Mouse (Mus musculus): ENCODE data around the gene Fam160b1.
A peak's percentile ranks its signal among the peaks of the same experiment; 100 is the strongest.

Gene Fam160b1

GRCm38 (mm10) chr19:57343860-57344259 is 16.6 kb upstream of the Fam160b1 start:
- DNase-seq (ENCODE audit: extremely low spot score, low spot score): no peak

- DNase-seq (ENCODE audit: extremely low spot score, low spot score): no peak
Observed at GRCm38 (mm10) chr19:57344678-57345077, 15.8 kb upstream of the Fam160b1 start.

DNA sequence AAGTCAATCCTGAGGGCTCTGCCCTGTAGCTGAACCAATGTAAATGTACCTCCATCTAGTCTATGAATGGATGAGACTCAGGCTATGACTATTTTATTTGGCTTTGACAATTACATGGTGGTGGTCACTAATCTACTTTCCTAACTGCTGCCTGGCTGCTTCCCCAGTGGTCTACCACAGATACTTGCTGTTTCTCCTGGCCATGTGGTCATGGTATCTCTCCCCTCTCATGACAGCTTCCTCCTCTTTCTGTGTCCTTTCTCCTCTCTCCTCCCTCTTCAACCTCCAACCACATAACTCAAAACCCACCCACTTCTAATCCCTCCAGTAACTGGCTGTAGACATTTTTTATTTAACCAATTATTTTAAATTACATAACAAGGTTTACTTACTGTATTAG is 11.4 kb upstream of the Fam160b1 start:
- DNase-seq (ENCODE audit: extremely low spot score, low spot score): no peak

DNA sequence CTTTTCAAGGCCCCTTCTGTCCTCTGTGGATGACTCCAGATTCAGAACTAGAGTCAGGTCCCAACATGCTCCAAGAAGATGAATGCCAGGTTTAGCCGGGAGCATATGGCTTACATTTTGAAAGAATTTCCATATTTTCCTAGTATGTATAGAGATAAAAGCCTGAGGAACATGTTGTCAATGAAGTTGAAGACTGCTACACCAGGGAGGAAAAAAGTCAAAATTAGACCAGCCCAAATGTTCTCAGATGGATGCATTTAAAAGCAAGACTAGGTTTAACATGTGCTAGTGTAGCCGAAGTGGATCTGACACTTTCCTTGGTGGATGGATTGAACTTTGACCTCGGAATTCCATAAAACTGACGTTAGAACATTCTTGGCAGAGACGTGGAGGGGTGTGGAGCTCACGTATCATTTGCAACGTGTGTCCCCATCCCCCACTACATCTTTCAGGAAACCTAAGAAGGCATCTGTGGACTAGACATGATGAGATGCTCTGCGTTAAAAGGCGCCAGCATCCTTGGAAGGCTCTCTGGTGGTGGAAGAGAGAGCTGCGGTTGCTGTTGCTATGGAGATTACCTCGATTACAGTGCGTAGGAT is 8.0 kb upstream of the Fam160b1 start:
- no peak for DNase-seq (ENCODE audit: extremely low spot score, low spot score)

GRCm38 (mm10) chr19:57353228-57353627 is 7.3 kb upstream of the Fam160b1 start:
- DNase-seq (ENCODE audit: extremely low spot score, low spot score): no peak

DNA sequence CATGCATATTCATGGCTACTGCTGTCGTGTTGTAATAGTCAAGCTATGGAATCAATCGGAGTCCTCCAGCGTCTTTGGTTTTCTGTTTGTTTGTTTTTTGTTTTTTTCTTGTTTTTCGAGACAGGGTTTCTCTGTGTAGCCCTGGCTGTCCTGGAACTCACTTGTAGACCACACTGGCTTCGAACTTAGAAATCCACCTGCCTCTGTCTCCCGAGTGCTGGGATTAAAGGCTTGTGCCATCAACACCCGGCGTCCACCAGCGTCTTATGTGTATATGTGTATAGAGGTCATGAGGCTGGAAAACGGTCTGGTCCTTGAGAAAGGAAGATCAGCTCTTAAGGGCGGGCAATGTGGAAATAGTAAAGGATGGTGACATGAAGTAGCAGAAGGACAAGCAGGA is 6.4 kb upstream of the Fam160b1 start:
- no peak for DNase-seq (ENCODE audit: extremely low spot score, low spot score)

DNA sequence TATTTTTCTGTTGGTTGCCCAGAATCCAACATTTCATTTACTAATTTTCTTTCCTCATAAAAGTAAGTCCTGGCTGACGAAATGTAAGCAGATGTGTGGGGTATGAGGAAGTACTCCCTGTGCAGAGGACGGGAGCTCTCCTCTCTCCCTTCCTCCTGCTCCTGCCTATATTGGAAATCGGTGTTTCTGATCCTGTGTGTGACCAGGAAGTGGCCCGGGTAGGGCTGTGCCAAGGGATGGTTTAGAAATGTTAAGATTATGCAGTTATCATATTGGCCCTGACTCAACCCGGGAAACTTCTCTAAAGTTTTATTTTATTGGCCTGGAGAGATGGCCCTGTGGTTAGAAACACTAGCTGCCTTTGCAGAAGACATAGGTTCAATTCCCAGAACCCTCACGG is 5.8 kb upstream of the Fam160b1 start:
- DNase-seq (ENCODE audit: extremely low spot score, low spot score): no peak

GRCm38 (mm10) chr19:57355451-57356251 is 4.8 kb upstream of the Fam160b1 start:
- no peak for DNase-seq (ENCODE audit: extremely low spot score, low spot score)

DNA sequence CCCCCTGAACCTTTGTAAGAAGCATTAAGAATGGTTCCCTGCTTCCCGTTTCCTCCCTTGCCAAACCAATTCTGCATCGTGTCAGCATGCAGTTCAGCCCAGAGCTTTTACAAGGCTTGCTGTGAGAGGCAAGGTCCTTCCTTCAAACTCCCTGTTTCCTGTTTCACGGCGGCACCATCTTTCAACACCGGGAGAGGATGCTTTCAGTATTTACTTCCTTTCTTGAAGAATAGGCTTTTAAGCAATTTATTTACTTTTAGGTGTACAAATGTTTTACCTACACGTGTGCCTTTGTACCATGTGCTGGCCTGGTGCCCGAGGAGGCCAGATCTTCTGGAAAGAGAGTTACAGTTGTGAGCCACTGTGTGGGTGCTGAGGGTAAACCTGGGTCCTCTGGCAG is 4.2 kb upstream of the Fam160b1 start:
- DNase-seq (ENCODE audit: extremely low spot score, low spot score): no peak

- DNase-seq (ENCODE audit: extremely low spot score, low spot score): no peak
Observed at GRCm38 (mm10) chr19:57357244-57357643, 3.2 kb upstream of the Fam160b1 start.

- DNase-seq (ENCODE audit: extremely low spot score, low spot score): no peak
Observed at GRCm38 (mm10) chr19:57357811-57358210, 2.7 kb upstream of the Fam160b1 start.

GRCm38 (mm10) chr19:57358322-57358721 is 2.2 kb upstream of the Fam160b1 start:
- no peak for DNase-seq (ENCODE audit: extremely low spot score, low spot score)

DNA sequence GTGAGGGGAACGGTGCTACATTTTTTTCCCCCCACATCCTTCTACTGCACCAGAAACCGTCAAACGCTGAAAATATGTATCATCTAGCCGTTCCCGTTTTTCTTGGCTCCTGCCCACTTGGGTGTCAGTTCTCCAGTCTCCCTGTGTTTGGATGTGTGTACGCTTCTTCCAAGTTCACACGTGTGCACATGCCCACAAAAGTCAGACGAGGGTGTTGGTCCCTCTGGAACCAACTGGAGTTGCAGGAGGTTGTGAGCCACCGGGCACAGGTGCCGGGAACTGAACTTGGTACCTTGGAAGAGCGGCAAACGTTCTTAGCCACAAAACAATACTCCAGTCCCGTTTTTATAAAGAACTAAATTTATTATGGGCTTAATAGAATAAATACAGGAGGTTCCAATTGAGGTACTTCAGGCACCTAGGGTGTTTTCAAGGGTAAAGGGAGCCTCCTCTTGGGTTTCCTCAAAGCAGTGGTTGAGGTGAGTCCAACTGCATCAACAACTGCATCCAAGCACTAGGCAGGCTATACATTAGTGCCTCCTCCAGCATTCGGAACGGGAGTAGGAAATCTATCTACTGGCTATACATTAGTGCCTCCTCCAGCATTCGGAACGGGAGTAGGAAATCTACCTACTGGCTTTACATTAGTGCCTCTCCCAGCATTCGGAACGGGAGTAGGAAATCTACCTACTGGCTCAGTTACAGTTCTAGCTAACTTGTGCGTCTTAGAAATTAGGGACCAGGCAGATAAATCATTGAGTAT is 1.5 kb upstream of the Fam160b1 start:
- DNase-seq (ENCODE audit: extremely low spot score, low spot score): no peak

DNA sequence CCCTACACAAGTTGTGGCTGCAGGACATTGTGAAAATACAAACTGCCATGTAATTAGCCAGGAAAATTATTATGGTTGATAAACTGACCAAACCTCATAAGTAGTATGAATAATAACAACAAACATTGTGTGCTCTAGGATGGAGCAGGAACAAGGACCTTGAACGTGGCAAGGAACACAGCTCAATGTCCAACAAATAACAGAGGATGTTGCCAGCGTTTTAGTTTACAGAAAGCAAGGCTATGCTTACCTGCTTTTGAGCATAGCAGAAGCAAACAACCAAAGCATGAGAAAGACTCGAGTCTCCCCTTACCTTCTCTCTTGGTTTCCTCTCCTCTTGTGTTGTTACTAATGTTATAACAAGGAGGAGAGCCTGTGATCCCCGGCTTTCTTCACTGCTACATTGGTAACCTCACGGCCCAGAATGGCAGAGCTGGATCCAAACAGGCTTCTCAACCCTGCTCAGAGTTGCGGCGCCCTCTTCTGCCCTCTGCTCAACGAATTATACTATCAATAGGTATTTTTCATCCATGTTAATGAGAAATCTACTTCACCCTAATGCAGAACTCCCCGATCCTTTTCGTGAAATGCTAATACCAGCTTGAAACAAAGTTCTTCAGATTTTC is 666 bp upstream of the Fam160b1 start:
- DNase-seq (ENCODE audit: extremely low spot score, low spot score): no peak

DNA sequence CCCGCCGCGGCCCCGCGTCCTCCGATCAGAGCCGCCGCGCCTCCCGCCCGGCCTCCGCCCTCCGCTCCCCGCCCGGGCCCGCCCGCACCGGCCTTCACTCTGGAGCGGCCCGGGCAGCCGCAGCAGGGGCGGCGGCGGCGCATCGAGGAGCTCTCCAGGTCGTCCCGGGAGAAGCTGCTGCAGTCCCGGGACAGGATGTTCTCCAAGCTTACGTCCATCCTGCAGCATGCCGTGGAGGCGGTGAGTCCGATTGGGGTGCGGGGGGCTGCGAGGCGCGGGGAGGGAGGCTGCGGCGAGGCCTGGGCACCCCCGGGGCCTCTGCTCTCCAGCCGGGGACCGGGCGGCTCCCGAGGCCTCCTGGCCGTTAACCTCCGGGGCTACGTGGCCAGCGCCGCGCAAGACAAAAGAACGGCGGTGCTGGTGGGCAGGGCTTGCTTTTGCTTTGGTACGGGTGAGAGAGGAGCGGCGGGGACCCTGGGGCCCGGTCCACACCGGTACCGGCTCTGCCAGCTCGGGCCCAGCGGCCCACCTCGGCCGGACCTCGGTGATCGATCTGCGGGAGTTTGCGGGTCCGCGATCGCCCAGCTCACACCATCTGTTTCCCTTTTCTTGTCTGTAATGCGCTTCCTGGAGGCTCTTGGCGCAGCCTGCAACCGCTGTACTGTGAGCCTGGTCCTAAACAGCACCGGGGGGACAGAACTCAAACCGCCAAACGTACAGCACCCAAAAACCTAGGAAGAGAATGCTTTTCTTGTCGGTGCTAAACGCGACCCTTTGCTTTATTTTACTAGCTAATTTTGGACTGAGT is 855 bp downstream of the Fam160b1 start:
- peak; percentile 85 for DNase-seq (ENCODE audit: extremely low spot score, low spot score)

GRCm38 (mm10) chr19:57361939-57362307 is 1.4 kb downstream of the Fam160b1 start:
- DNase-seq (ENCODE audit: extremely low spot score, low spot score): no peak

- DNase-seq (ENCODE audit: extremely low spot score, low spot score): no peak
Observed at GRCm38 (mm10) chr19:57362586-57362985, 2.1 kb downstream of the Fam160b1 start.

DNA sequence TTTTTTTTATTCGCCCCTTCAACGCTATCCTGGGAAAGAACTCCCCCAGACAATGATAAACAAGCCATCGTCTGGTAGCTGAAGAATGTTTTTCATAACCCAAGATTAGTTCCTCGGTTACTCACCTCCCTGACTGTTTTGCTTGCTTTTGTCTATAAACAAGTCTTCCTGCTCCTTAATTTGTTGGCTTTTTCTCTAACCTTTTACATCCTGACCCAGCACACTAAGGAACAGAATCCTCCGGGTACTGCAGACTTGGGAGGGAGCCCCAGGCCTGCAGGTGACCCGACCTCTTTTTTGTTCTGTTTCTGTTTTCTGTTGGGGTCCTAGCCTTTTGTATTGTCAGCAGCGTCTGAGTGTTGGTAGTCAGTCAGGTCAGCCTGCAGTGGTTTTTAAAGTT is 2.6 kb downstream of the Fam160b1 start:
- no peak for DNase-seq (ENCODE audit: extremely low spot score, low spot score)

- no peak for DNase-seq (ENCODE audit: extremely low spot score, low spot score)
Observed at GRCm38 (mm10) chr19:57363538-57363937, 3.1 kb downstream of the Fam160b1 start.

DNA sequence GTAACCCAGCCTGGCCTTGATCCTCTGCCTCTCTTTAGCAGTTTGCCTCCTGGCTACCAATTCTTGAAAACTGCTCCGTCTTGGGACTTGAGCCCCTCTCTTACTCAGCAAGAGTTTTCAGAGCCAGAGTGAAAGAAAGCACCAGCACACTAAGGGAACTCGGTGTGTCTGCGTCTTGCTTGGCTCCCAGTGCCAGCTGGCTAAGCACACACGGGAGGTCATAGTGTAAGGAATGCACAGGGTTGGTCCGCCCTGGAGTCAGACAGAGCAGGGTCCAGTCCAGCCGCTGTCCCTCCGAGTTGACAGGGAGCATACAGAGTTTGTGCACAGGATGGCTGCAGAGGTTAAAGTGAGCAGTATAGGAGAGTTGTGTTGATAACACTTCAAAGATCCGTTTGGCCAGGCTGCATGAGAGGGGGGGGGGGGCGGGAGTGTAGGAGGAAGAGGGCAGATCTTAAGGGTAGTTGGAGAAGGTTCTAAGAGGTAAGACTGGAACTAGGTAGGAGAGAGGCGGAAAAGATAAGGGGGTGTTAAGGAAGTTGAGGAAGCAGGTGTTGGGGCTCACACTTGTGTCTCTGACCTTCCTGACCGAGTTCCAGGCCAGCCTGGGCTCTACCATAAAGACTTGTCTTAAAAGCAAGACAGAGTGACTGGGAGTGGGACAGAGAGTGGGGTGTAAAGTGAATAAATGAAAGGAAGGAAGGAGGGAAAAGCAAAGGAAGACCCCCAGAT is 4.6 kb downstream of the Fam160b1 start:
- no peak for DNase-seq (ENCODE audit: extremely low spot score, low spot score)

Measured in neural tube, embryonic 10.5 days (tissue).